Mouse (Mus musculus) layer of hippocampus, postnatal 36 days (tissue): ENCODE results near the gene Irak3. TPM values are rescaled to one million over a fixed set of nuclear protein-coding genes. Genes with fewer than 3 reads are reported as not detected.

Experiments
- DNase-seq, 2 experiments: peaks; one replicate each; pipeline ENCODE4 v3.0.0; 2022
- total RNA-seq, 2 experiments: library from RNA; stranded (reverse); gene quantifications; 2 replicates each; pipeline ENCODE4 v1.2.3; 2021

Gene Irak3
- total RNA-seq, 2 experiments from 2014 or later = 0.45 to 0.94 TPM

- no peak for DNase-seq
Measured at GRCm38 (mm10) chr10:120095716-120096115, 106.2 kb downstream of the Irak3 start.

- no peak for DNase-seq
Measured at GRCm38 (mm10) chr10:120095136-120095535, 106.8 kb downstream of the Irak3 start.

GRCm38 (mm10) chr10:120092548-120092947 lies 109.4 kb downstream of the Irak3 start:
- no peak for DNase-seq

Other genes with a start within 250 kb of the Irak3 start
- gene Helb, start 89.1 kb downstream of the Irak3 start, total RNA-seq = 1 to 10 TPM; 3.8 to 4.2 TPM
- 10 to 100 TPM; 60.9 to 62.8 TPM for gene Tmbim4, start 540 bp downstream of the Irak3 start, total RNA-seq
- 10 to 100 TPM; 16.7 to 17.9 TPM for gene Llph, start 24.9 kb upstream of the Irak3 start, total RNA-seq